ENCODE assay signal across 14 mouse cellular contexts in genomic region chr7:46839861-46840260, GRCm38 (mm10). TPM values are rescaled to one million over a fixed set of nuclear protein-coding genes. Genes with fewer than 3 reads are reported as not detected.
DNase-seq lines count a peak whose midpoint lies in the region; ATAC-seq and TF ChIP-seq lines count a peak whose summit lies in the region.
"Had no signal": no experiment of that assay in that cellular context is flagged by ENCODE, and none has a peak within 500 bp of the region (broad histone marks: within the 10 kb centered on the region; RNA-seq: fewer than 3 reads in every experiment).

No protein-coding gene starts in this region.

- no peak for TF ChIP-seq CTCF in liver, adult 2 months (IDR thresholded peaks at IDR 0.05; ENCODE audit: low read depth, low read length)

- WGBS in heart, embryonic 13.5 days = 70% methylated on average over 5 of the region's 5 CpGs
- 29% methylated on average over 5 of the region's 5 CpGs for WGBS in liver, adult 2 months
- 86% methylated on average over 5 of the region's 5 CpGs for WGBS in macrophage (ENCODE audit: missing documents)

- no peaks in the 10 kb centered on the region for H3K79me2 ChIP-seq in liver, adult 2 months (ENCODE audit: control insufficient read depth, insufficient read depth, low read length)
- H3K79me2 ChIP-seq in macrophage (ENCODE audit: inconsistent target) = no peaks in the 10 kb centered on the region

- H3K4me2 ChIP-seq in heart, embryonic 13.5 days = no peak overlapping the region

- intact Hi-C loops in heart, postnatal 10 days (cut with DNase I) = no loop called here

- ATAC-seq in heart, embryonic 13.5 days (ENCODE audit: extremely low read depth, insufficient number of reproducible peaks, low FRiP score, low TSS enrichment) = no peak

- DNase-seq in heart, postnatal 10 days = no peak
- DNase-seq in liver, adult 2 months (ENCODE audit: extremely low read depth, low read depth, low spot score) = no peak
- DNase-seq in liver = no peak
- no peak for DNase-seq in frontal cortex, postnatal 36 days (ENCODE audit: low spot score in 2 of 2)
- DNase-seq in testis, postnatal 10 days (ENCODE audit: low spot score) = no peak

- no peak overlapping the region for H3K9ac ChIP-seq in heart, embryonic 13.5 days
- H3K9ac ChIP-seq in liver, adult 2 months (ENCODE audit: low read depth, low read length) = no peak overlapping the region

- no peaks in the 10 kb centered on the region for H3K36me3 ChIP-seq in heart, embryonic 13.5 days
- no peaks in the 10 kb centered on the region for H3K36me3 ChIP-seq in liver, adult 2 months (ENCODE audit: control insufficient read depth, insufficient read depth, low read length)
- H3K36me3 ChIP-seq in macrophage (ENCODE audit: inconsistent target) = no peaks in the 10 kb centered on the region
- H3K36me3 ChIP-seq: forebrain, embryonic 10.5 days; hindbrain, embryonic 10.5 days had no signal

- 0 out of 2 replicates have a peak overlapping the region, but pooled peaks have one; percentile 85 for H3K27ac ChIP-seq in heart, embryonic 13.5 days (replicated peaks)
- H3K27ac ChIP-seq in liver, adult 2 months (replicated peaks; ENCODE audit: insufficient read depth, low read depth, low read length) = peak overlapping the region; percentile 84
- peak overlapping the region; percentile 93 for H3K27ac ChIP-seq in brown adipose tissue, adult 24 weeks (replicated peaks; ENCODE audit: low read depth, low read length)
- peak overlapping the region; percentile 81 for H3K27ac ChIP-seq in macrophage
- H3K27ac ChIP-seq: forebrain, embryonic 10.5 days had no signal

- H3K9me3 ChIP-seq in heart, embryonic 13.5 days = no peaks in the 10 kb centered on the region
- H3K9me3 ChIP-seq: forebrain, embryonic 10.5 days; hindbrain, embryonic 10.5 days had no signal

- H3K27me3 ChIP-seq in heart, embryonic 13.5 days (replicated peaks) = 0 out of 2 replicates have a peak, but pooled peaks cover 6% of the 10 kb centered on the region
- no peaks in the 10 kb centered on the region for H3K27me3 ChIP-seq in liver, adult 2 months (ENCODE audit: control insufficient read depth, insufficient read depth, low read length)

- peaks cover 43% of the 10 kb centered on the region for H3K4me1 ChIP-seq in heart, embryonic 13.5 days
- peaks cover 31% of the 10 kb centered on the region for H3K4me1 ChIP-seq in liver, adult 2 months (ENCODE audit: control insufficient read depth, insufficient read depth, low read length)
- peaks cover 16% of the 10 kb centered on the region; the same call in 1 of the 2 replicates for H3K4me1 ChIP-seq in brown adipose tissue, adult 24 weeks (ENCODE audit: control insufficient read depth, insufficient read depth, insufficient read length, low read length)

- H3K4me3 ChIP-seq in heart, embryonic 13.5 days = no peak overlapping the region
- no peak overlapping the region for H3K4me3 ChIP-seq in liver, adult 2 months (ENCODE audit: insufficient read depth, low read depth, low read length)
- no peak overlapping the region for H3K4me3 ChIP-seq in brown adipose tissue, adult 24 weeks (ENCODE audit: insufficient read depth, low read depth, low read length)
- no peak overlapping the region for H3K4me3 ChIP-seq in macrophage (ENCODE audit: inconsistent target)
- H3K4me3 ChIP-seq: forebrain, embryonic 10.5 days; hindbrain, embryonic 10.5 days had no signal

- TF ChIP-seq POLR2A in liver, adult 2 months (IDR thresholded peaks at IDR 0.05; ENCODE audit: extremely low read depth, insufficient read depth, low read length) = no peak

RNA-seq across cellular contexts. Expression of gene Ldha, which starts 1.4 kb away (rescaled TPM):
- 2,723 and 3,293 TPM in 2 replicates for polyA plus RNA-seq in heart, embryonic 13.5 days (2015; fragmentation: Nextera tagmentation; extraction: Ambion mirVana)
- 100 to 1,000 TPM; 889 to 902 TPM for total RNA-seq in heart, postnatal 10 days (2021)
- total RNA-seq in liver, adult 2 months (2014; rRNA removed) = 442 and 520 TPM in 2 replicates
- polyA plus RNA-seq in liver, adult 2 months (2012; rRNA removed) = 594 and 718 TPM in 2 replicates
- polyA plus RNA-seq in brown adipose tissue, adult 24 weeks (2012; ENCODE audit: insufficient read depth, insufficient read length, missing spikeins) = 1,796 and 2,267 TPM in 2 replicates
- total RNA-seq in macrophage (2018; cell fraction: chromatin; rRNA removed) = 100 to 1,000 TPM in 4 of 26 experiments, 10 to 100 TPM in 22; 28.3 to 140 (median 69.6) TPM
- 100 to 1,000 TPM; 342 to 466 (median 395) TPM for total RNA-seq in macrophage (2018; cell fraction: cytosol; rRNA removed)
- 100 to 1,000 TPM in 25 of 26 experiments, 10 to 100 TPM in 1; 83.2 to 291 (median 163) TPM for total RNA-seq in macrophage (2018; cell fraction: nucleus; rRNA removed)
- polyA plus RNA-seq in macrophage (2018) = 352 to 860 TPM (median 417 TPM) in 3 replicates

RNA-seq across cellular contexts. Expression of gene Ldhc, which starts 21.1 kb away (rescaled TPM):
- not detected in 2 replicates for polyA plus RNA-seq in heart, embryonic 13.5 days (2015; fragmentation: Nextera tagmentation; extraction: Ambion mirVana)
- total RNA-seq in heart, postnatal 10 days (2021) = not detected
- not detected in 2 replicates for total RNA-seq in liver, adult 2 months (2014; rRNA removed)
- not detected in 2 replicates for polyA plus RNA-seq in liver, adult 2 months (2012; rRNA removed)
- polyA plus RNA-seq in brown adipose tissue, adult 24 weeks (2012; ENCODE audit: insufficient read depth, insufficient read length, missing spikeins) = not detected in 2 replicates
- not detected for total RNA-seq in macrophage (2018; cell fraction: chromatin; rRNA removed)
- not detected for total RNA-seq in macrophage (2018; cell fraction: cytosol; rRNA removed)
- total RNA-seq in macrophage (2018; cell fraction: nucleus; rRNA removed) = not detected
- not detected in 3 replicates for polyA plus RNA-seq in macrophage (2018)
- total RNA-seq: adrenal gland, postnatal 14 days; gastrocnemius, adult 8-10 months; left cerebral cortex, adult 18-20 months; midbrain, postnatal 0 days had no signal
- polyA plus RNA-seq: hindbrain, embryonic 10.5 days had no signal

RNA-seq across cellular contexts. Expression of gene Gtf2h1, which starts 44.0 kb away (rescaled TPM):
- polyA plus RNA-seq in heart, embryonic 13.5 days (2015; fragmentation: Nextera tagmentation; extraction: Ambion mirVana) = 28.5 and 29.7 TPM in 2 replicates
- 10 to 100 TPM; 22.6 to 22.7 TPM for total RNA-seq in heart, postnatal 10 days (2021)
- 30.9 and 33.2 TPM in 2 replicates for total RNA-seq in liver, adult 2 months (2014; rRNA removed)
- 6.3 and 6.7 TPM in 2 replicates for polyA plus RNA-seq in liver, adult 2 months (2012; rRNA removed)
- polyA plus RNA-seq in brown adipose tissue, adult 24 weeks (2012; ENCODE audit: insufficient read depth, insufficient read length, missing spikeins) = 17.6 and 24.3 TPM in 2 replicates
- 10 to 100 TPM; 33.1 to 80.2 (median 55.2) TPM for total RNA-seq in macrophage (2018; cell fraction: chromatin; rRNA removed)
- total RNA-seq in macrophage (2018; cell fraction: cytosol; rRNA removed) = 10 to 100 TPM; 42.8 to 68.4 (median 52.3) TPM
- total RNA-seq in macrophage (2018; cell fraction: nucleus; rRNA removed) = 10 to 100 TPM; 32.7 to 63.1 (median 45.6) TPM
- polyA plus RNA-seq in macrophage (2018) = 41.4 to 101 TPM (median 42.4 TPM) in 3 replicates

RNA-seq across cellular contexts. Expression of gene Hps5, which starts 44.0 kb away (rescaled TPM):
- polyA plus RNA-seq in heart, embryonic 13.5 days (2015; fragmentation: Nextera tagmentation; extraction: Ambion mirVana) = 9.7 and 10.8 TPM in 2 replicates
- total RNA-seq in heart, postnatal 10 days (2021) = 10 to 100 TPM; 11.6 TPM
- total RNA-seq in liver, adult 2 months (2014; rRNA removed) = 11.3 and 11.8 TPM in 2 replicates
- polyA plus RNA-seq in liver, adult 2 months (2012; rRNA removed) = 7.3 and 9.0 TPM in 2 replicates
- polyA plus RNA-seq in brown adipose tissue, adult 24 weeks (2012; ENCODE audit: insufficient read depth, insufficient read length, missing spikeins) = 11.9 and 13.5 TPM in 2 replicates
- total RNA-seq in macrophage (2018; cell fraction: chromatin; rRNA removed) = 100 to 1,000 TPM in 12 of 26 experiments, 10 to 100 TPM in 14; 23.0 to 137 (median 96.7) TPM
- 10 to 100 TPM; 15.7 to 33.8 (median 24.0) TPM for total RNA-seq in macrophage (2018; cell fraction: cytosol; rRNA removed)
- 10 to 100 TPM; 23.1 to 91.3 (median 62.5) TPM for total RNA-seq in macrophage (2018; cell fraction: nucleus; rRNA removed)
- polyA plus RNA-seq in macrophage (2018) = 16.3 to 29.8 TPM (median 23.7 TPM) in 3 replicates
